Mouse (Mus musculus) brain, embryonic 18.5 days (tissue): Measurements from ENCODE around the gene 1190002N15Rik.
A peak's percentile ranks its signal among the peaks of the same experiment; 100 is the strongest.

Experiments
- DNase-seq: peaks from one replicate; pipeline ENCODE4 v3.0.0-alpha.2; 2012; ENCODE audit warnings: low read depth, low spot score

The 1190002N15Rik gene

GRCm38 (mm10) chr9:94529987-94530386 lies 7.9 kb downstream of the 1190002N15Rik start:
- DNase-seq = no peak

- no peak for DNase-seq
Measured at GRCm38 (mm10) chr9:94529146-94529746, 8.6 kb downstream of the 1190002N15Rik start.

- peak; percentile 50 for DNase-seq
Measured at GRCm38 (mm10) chr9:94526473-94526872, 11.4 kb downstream of the 1190002N15Rik start.

GRCm38 (mm10) chr9:94512246-94512645 lies 25.6 kb downstream of the 1190002N15Rik start:
- no peak for DNase-seq

GRCm38 (mm10) chr9:94511139-94511538 lies 26.7 kb downstream of the 1190002N15Rik start:
- no peak for DNase-seq

GRCm38 (mm10) chr9:94506980-94507379 lies 30.9 kb downstream of the 1190002N15Rik start:
- no peak for DNase-seq

- no peak for DNase-seq
Measured at GRCm38 (mm10) chr9:94491467-94491866, 46.4 kb downstream of the 1190002N15Rik start.

- DNase-seq = no peak
Measured at GRCm38 (mm10) chr9:94487976-94488375, 49.9 kb downstream of the 1190002N15Rik start.

- DNase-seq = no peak
Measured at GRCm38 (mm10) chr9:94483291-94483879, 54.5 kb downstream of the 1190002N15Rik start.

- DNase-seq = peak; percentile 39
Measured at GRCm38 (mm10) chr9:94482215-94482975, 55.5 kb downstream of the 1190002N15Rik start.

GRCm38 (mm10) chr9:94481057-94481456 lies 56.8 kb downstream of the 1190002N15Rik start:
- no peak for DNase-seq

GRCm38 (mm10) chr9:94479382-94479781 lies 58.5 kb downstream of the 1190002N15Rik start:
- DNase-seq = no peak

GRCm38 (mm10) chr9:94478954-94479353 lies 58.9 kb downstream of the 1190002N15Rik start:
- DNase-seq = no peak

GRCm38 (mm10) chr9:94475973-94476372 lies 61.9 kb downstream of the 1190002N15Rik start:
- DNase-seq = no peak

GRCm38 (mm10) chr9:94473898-94474297 lies 64.0 kb downstream of the 1190002N15Rik start:
- DNase-seq = no peak

- no peak for DNase-seq
Measured at GRCm38 (mm10) chr9:94472963-94473582, 64.8 kb downstream of the 1190002N15Rik start.

- no peak for DNase-seq
Measured at GRCm38 (mm10) chr9:94471485-94471884, 66.4 kb downstream of the 1190002N15Rik start.
